Mouse (Mus musculus): ENCODE results near the gene Sim2. TPM values are rescaled to one million over a fixed set of nuclear protein-coding genes. Genes with fewer than 3 reads are reported as not detected.

Gene Sim2
- polyA plus RNA-seq, 1 experiment from 2014 or later = not detected

DNA sequence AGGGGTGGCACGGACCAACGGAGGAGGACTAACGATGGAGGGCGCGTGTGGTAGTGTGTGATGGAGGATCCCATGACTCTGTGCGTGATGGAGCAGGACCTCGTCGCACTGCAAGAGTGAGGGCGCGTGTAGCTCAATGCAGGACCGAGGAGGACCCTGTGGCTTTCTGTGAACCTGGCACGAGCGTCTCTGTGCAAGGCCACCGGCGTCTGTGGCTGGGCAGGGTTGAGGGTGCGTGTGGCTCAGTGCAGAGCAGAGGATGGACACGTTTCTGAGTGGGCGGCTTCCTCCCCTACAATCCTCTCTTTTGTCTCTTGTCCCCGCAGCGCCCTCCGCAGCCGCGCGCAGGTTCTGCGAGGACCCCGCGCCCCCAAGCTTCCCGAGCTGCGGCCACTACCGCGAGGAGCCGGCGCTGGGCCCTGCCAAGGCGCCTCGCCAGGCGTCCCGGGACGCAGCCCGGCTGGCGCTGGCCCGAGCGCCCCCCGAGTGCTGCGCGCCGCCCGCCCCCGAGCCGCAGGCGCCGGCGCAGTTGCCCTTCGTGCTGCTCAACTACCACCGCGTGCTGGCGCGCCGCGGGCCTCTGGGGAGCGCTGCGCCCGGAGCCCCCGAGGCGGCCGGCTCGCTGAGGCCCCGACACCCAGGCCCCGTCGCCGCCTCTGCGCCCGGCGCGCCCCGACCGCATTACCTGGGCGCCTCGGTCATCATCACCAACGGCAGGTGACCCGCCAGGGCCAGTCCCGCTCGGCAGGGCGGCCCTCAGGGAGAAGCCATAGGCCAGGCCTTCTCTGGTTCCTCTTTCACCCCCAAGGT, 40.6 kb downstream of the Sim2 start:
- peak overlapping the region; percentile 42 for H3K4me3 ChIP-seq (replicated peaks)
- peaks cover 36% of the 10 kb centered on the region for H3K27me3 ChIP-seq (replicated peaks)
- 2% methylated on average over 82 of the region's 83 CpGs for WGBS
- peaks cover 13% of the 10 kb centered on the region for H3K4me1 ChIP-seq (replicated peaks)
- H3K4me2 ChIP-seq (replicated peaks) = peak overlapping the region; percentile 94
- H3K27ac ChIP-seq = no peak overlapping the region
- no peaks in the 10 kb centered on the region for H3K36me3 ChIP-seq
- H3K9me3 ChIP-seq = no peaks in the 10 kb centered on the region
- peak; percentile 49; the same call in 1 of the 2 replicates for ATAC-seq
- peak overlapping the region; percentile 36 for H3K9ac ChIP-seq

DNA sequence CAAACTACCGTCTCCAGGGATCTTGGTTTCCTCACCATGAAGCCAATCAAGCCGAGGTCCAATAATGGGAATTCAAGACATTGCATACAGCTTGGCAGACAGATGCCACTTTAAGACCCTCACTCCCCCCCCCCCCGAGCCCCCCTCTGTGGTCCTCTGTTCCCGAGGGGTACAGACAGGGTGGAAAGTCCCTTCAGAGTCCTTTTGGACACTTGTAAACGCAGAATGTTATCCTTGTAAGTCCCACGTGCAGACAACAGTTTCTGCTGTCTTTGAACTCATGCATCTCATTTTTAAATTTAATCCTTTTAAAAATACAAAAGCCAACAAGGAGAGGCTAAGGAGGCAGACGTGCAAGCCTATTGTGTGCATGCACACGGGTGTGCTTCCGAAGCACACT, 41.5 kb downstream of the Sim2 start:
- 51% methylated on average over 9 of the region's 9 CpGs for WGBS
- no peak overlapping the region for H3K27ac ChIP-seq
- no peak for ATAC-seq
- no peaks in the 10 kb centered on the region for H3K9me3 ChIP-seq
- no peak overlapping the region for H3K9ac ChIP-seq
- H3K27me3 ChIP-seq (replicated peaks) = peaks cover 36% of the 10 kb centered on the region
- H3K4me2 ChIP-seq (replicated peaks) = peak overlapping the region; percentile 94
- H3K36me3 ChIP-seq = no peaks in the 10 kb centered on the region
- H3K4me1 ChIP-seq (replicated peaks) = peaks cover 10% of the 10 kb centered on the region
- H3K4me3 ChIP-seq (replicated peaks) = no peak overlapping the region

DNA sequence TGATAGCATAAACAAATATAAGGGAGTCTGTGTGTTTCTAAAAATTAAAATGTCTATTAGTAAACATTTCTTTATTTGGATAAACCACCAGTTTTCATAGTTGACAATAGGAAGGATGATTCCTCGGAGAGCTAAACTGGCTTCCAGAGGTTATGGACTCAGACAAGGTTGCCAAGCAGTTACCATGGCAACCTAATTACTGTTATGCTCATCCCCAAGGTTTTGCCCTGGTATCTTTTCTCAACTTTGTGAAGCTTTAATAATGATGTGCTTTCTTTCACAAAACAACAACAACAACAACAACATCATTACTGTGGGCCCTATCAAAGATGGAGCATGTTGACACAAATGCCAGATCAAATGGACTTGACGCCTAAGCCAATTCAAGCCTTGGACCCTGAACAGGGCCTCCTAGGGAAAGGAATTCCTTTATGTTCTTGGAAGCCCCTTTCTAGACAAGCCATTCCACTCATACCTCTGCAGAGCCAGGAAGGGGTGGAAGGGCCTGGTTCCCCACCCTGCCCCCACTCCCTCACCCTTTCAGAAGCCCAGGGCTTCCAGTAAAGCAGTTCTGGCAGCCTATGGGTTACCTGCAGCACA, 43.6 kb downstream of the Sim2 start:
- no peak overlapping the region for H3K27ac ChIP-seq
- ATAC-seq = no peak
- H3K4me3 ChIP-seq (replicated peaks) = no peak overlapping the region
- H3K4me2 ChIP-seq (replicated peaks) = no peak overlapping the region
- H3K27me3 ChIP-seq (replicated peaks) = peaks cover 33% of the 10 kb centered on the region
- no peaks in the 10 kb centered on the region for H3K36me3 ChIP-seq
- peaks cover 10% of the 10 kb centered on the region for H3K4me1 ChIP-seq (replicated peaks)
- no peak overlapping the region for H3K9ac ChIP-seq
- 65% methylated on average over 2 of the region's 2 CpGs for WGBS
- H3K9me3 ChIP-seq = no peaks in the 10 kb centered on the region

DNA sequence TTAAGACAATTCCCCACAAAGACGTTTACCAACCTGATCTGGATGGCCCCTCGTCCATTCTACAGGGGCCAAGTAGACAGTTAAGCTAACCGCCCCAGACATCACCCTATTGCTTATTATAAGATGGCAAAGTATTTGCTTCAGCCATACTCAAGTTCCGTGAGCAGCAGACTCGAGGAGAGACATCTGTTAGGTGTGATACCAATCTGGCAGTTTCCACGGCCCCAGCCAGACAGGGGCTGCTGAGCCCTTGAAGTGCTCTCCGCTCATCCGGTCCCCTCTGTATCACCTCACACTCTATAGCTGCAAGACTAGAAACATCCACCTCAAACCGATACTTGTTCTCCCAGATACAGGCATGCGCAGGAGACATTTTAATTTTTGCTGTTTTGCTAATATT, 49.5 kb downstream of the Sim2 start:
- no peaks in the 10 kb centered on the region for H3K9me3 ChIP-seq
- 73% methylated on average over 10 of the region's 10 CpGs for whole genome bisulfite sequencing
- H3K4me2 ChIP-seq (replicated peaks) = no peak overlapping the region
- H3K4me1 ChIP-seq (replicated peaks) = no peaks in the 10 kb centered on the region
- no peak overlapping the region for H3K9ac ChIP-seq
- no peak for ATAC-seq
- H3K36me3 ChIP-seq = no peaks in the 10 kb centered on the region
- no peaks in the 10 kb centered on the region for H3K27me3 ChIP-seq (replicated peaks)
- no peak overlapping the region for H3K4me3 ChIP-seq (replicated peaks)
- H3K27ac ChIP-seq = no peak overlapping the region

DNA sequence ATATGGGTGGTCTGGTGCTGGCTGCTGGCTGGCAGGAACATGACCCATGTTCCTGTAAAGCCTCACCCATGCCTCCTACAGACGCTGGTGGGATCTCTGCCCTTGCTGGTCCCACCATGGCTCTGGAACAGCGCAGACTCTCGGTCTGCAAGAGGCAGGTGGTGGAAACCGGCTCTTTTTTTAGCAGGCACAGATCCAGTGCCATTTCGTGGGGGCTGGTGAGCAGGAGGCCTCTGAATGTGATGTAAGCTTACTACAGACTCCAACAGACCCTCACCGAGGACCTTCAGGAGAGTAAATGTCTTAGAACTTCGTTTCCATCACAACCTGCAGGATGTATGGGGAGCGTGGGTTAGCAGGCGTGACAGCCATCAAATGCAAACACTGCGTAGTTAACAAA, 56.0 kb downstream of the Sim2 start:
- Histone ChIP-seq H3K4me1 (replicated peaks) (peaks cover 12% of the 10 kb centered on the region), H3K27ac (no peak overlapping the region), H3K9ac (no peak overlapping the region), H3K4me2 (replicated peaks) (no peak overlapping the region), H3K4me3 (replicated peaks) (no peak overlapping the region), H3K36me3 (no peaks in the 10 kb centered on the region), H3K27me3 (replicated peaks) (no peaks in the 10 kb centered on the region), H3K9me3 (no peaks in the 10 kb centered on the region)
- ATAC-seq = no peak
- WGBS = 56% methylated on average over 10 of the region's 10 CpGs

DNA sequence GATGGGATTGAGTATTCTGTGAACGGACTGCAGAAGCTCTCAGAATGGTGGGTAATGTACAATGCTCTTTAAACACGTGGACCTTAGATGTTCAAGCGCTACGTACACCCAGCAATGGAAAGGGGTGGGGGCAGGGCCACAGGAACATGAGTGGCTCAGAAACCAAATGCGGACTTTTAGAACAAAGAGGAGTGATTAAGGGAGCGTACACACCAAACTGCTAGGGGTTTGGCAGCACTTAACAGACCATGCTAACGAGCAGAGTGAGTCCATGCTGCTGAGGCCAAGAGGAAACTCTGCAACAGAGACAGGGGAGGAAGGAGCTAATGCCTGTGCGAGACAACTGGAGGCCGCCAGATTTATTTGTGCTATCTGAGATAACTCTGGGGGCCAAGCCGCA, 58.6 kb downstream of the Sim2 start:
- H3K9me3 ChIP-seq = no peaks in the 10 kb centered on the region
- WGBS = 18% methylated on average over 10 of the region's 10 CpGs
- no peak overlapping the region for H3K9ac ChIP-seq
- no peaks in the 10 kb centered on the region for H3K36me3 ChIP-seq
- H3K4me1 ChIP-seq (replicated peaks) = peaks cover 16% of the 10 kb centered on the region
- no peak overlapping the region for H3K4me3 ChIP-seq (replicated peaks)
- H3K4me2 ChIP-seq (replicated peaks) = peak overlapping the region; percentile 14
- no peak overlapping the region for H3K27ac ChIP-seq
- no peaks in the 10 kb centered on the region for H3K27me3 ChIP-seq (replicated peaks)
- peak; percentile 64; the same call in 1 of the 2 replicates for ATAC-seq

DNA sequence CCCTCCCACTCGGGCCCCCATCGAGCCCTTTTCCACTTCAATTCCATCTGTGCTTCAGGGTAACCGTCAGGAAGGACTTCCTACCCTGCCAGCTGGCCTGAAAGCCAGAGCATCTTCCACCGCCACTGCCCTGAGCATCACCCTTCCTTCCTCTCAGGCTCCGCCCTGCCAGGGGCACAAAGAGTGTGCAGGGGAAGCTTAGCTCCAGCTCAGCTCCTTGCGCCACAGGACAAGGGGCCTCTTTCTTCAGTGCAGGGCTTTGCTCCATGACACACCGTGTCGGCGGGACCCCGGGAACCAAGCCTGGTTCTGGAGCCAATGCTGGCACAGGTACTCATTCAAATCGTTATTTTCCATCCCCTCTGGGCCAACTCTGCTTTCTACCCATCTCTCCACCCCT, 63.4 kb downstream of the Sim2 start:
- H3K27me3 ChIP-seq (replicated peaks) = no peaks in the 10 kb centered on the region
- H3K9ac ChIP-seq = no peak overlapping the region
- H3K36me3 ChIP-seq = no peaks in the 10 kb centered on the region
- no peaks in the 10 kb centered on the region for H3K9me3 ChIP-seq
- ATAC-seq = no peak
- WGBS = 56% methylated on average over 11 of the region's 11 CpGs
- 0 out of 2 replicates have a peak overlapping the region, but pooled peaks have one; percentile 18 for H3K4me2 ChIP-seq (replicated peaks)
- H3K4me3 ChIP-seq (replicated peaks) = no peak overlapping the region
- H3K4me1 ChIP-seq (replicated peaks) = peaks cover 27% of the 10 kb centered on the region
- no peak overlapping the region for H3K27ac ChIP-seq

DNA sequence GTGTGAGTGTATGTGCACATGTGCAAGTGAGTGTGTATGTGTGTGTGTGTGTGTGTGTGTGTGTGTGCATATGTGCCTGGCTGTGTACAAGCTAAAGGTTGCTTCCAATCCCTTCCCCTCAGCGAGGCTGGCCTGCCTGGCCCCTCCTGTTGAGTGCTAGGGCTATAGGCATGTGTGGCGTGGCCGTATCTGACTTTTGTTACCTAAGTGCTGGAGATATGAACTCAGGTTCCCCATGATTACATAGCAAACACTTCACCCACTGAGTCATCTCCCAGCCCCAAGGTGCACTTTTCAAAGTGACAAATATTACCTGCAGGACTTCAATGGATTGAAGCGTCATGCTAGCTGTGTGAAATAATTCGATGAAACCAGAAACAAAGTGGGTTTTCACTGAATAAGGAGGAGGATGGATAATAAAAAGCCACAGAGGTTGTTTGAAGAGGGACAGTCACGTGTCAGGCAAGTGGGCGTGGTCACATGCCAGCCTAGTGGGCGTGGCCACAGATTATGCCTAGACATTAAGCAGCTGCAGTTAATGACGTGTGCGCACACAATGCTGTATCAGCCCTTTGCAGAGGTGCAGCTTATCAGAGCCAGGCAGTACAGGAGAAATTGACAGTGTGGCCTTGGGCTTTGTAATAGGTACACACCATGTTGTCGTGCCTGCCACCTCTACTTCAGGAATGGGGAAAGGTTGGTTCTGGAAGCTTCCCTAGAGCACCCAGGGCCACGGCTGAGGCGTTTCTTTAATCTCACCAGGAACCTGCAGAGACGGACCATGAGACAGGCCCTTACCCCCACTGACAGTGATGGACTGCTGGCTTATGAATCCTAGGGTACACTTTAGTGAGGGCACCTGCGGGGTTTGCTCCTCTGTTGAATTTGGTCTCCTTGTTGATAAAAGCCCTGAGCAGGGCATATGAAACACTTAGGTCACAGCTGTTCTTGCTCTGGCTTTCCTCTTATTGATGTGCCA, 65.7 kb downstream of the Sim2 start:
- Histone ChIP-seq H3K27ac (peak overlapping the region; percentile 36), H3K36me3 (no peaks in the 10 kb centered on the region), H3K4me1 (replicated peaks) (peaks cover 24% of the 10 kb centered on the region), H3K27me3 (replicated peaks) (no peaks in the 10 kb centered on the region), H3K9ac (no peak overlapping the region), H3K4me3 (replicated peaks) (no peak overlapping the region), H3K9me3 (no peaks in the 10 kb centered on the region), H3K4me2 (replicated peaks) (peak overlapping the region; percentile 8; the same call in 1 of the 2 replicates)
- ATAC-seq = peak; percentile 96
- WGBS = 54% methylated on average over 15 of the region's 15 CpGs

DNA sequence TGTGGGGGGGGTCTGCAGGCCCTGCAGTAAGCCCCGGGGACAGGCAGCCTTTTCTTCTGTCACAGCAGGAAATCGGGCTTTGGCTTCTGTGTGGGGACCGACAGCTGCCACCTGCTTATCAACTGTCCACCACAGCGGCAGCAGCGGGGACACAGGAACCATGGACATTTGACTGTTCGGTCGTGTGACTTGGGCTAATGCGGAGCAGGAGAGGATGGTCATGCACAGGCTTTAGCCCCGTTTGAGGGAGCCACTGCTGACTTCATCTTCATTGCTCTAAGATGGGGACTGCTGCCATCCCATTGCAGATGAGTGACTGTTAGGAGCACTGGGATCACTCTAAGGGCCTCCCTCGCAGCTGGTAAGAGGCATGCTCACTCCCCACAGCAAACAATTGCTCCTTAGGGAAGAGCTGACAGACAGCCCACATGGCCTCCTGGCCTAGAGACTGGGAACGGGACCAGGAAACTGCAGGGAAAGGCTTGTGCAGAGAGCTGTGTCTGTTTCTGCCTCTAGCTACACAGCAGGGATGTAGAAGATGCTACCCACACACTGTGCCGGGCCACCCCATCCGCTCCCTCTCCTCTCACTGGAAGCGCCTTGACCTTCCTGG, 70.4 kb downstream of the Sim2 start:
- no peak overlapping the region for H3K4me3 ChIP-seq (replicated peaks)
- no peak for ATAC-seq
- peaks cover 18% of the 10 kb centered on the region for H3K4me1 ChIP-seq (replicated peaks)
- no peaks in the 10 kb centered on the region for H3K9me3 ChIP-seq
- no peak overlapping the region for H3K4me2 ChIP-seq (replicated peaks)
- no peak overlapping the region for H3K9ac ChIP-seq
- no peaks in the 10 kb centered on the region for H3K27me3 ChIP-seq (replicated peaks)
- no peaks in the 10 kb centered on the region for H3K36me3 ChIP-seq
- no peak overlapping the region for H3K27ac ChIP-seq
- WGBS = 55% methylated on average over 14 of the region's 14 CpGs

DNA sequence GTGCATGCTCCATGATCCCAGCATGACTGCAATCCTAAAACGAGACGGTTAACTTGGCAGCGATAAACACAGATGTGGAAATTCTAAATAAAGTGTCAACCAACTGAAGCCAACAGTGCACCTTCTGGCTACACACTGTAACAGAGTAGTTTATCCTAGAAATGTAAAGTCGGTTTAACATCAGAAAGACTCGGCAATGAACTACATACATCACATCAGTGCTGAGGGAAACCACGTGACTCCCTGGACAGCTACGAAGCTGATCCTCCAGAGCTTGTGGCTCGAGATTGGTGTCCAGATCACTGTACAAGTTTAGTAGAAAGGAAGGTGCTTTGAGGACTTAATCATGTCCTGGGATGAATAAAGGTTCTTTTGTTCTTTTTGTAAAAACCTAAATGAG, 73.1 kb downstream of the Sim2 start:
- H3K27ac ChIP-seq = no peak overlapping the region
- no peaks in the 10 kb centered on the region for H3K36me3 ChIP-seq
- H3K4me3 ChIP-seq (replicated peaks) = no peak overlapping the region
- 44% methylated on average over 8 of the region's 8 CpGs for WGBS
- no peak overlapping the region for H3K9ac ChIP-seq
- H3K4me2 ChIP-seq (replicated peaks) = no peak overlapping the region
- H3K27me3 ChIP-seq (replicated peaks) = no peaks in the 10 kb centered on the region
- peaks cover 11% of the 10 kb centered on the region; the same call in 1 of the 2 replicates for H3K4me1 ChIP-seq (replicated peaks)
- H3K9me3 ChIP-seq = no peaks in the 10 kb centered on the region
- no peak for ATAC-seq

DNA sequence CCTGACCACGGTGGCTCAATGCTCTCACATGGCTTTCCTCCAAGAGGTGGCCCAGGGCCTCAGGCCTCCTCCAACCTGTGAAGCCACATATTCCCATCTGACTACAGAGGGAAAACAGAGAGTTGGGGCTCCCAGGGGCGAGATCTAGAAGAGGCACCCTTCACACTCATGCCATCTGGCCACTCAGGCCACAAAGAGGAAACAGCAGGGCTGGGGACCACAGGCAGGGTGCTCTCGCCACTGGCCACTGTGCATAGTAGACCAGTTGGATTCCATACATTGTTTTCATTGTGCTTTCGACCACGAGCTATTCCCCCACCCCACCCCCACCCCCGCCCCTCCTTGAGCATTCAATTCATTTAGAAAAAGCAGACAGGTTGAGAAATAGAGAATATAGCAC, 77.3 kb downstream of the Sim2 start:
- Histone ChIP-seq H3K4me3 (replicated peaks) (no peak overlapping the region), H3K27me3 (replicated peaks) (no peaks in the 10 kb centered on the region), H3K4me2 (replicated peaks) (no peak overlapping the region), H3K9me3 (no peaks in the 10 kb centered on the region), H3K27ac (no peak overlapping the region), H3K4me1 (replicated peaks) (0 out of 2 replicates have a peak, but pooled peaks cover 4% of the 10 kb centered on the region), H3K9ac (no peak overlapping the region), H3K36me3 (no peaks in the 10 kb centered on the region)
- ATAC-seq = no peak
- WGBS = 63% methylated on average over 6 of the region's 6 CpGs

DNA sequence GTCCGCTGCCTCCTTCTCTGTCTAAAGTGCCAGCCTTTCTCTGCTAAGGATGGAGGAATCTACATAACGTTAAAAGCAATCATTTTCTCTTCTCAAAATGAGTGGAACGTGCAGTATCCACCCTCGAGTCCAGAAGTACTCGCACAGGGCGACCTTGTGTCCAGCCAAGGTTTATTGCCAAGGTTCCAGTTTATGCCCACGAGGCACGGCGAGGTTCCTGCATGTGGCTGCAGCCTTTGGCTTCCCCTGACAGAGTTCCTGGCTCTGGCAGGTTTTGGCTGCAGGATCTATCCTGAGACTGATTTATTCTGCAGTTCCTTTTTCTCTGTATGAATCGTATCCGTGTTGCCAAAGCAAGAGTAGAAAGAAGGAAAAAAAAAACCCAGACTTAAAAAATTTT, 78.3 kb downstream of the Sim2 start:
- H3K9ac ChIP-seq = no peak overlapping the region
- 76% methylated on average over 11 of the region's 11 CpGs for WGBS
- H3K36me3 ChIP-seq = no peaks in the 10 kb centered on the region
- H3K4me3 ChIP-seq (replicated peaks) = no peak overlapping the region
- no peaks in the 10 kb centered on the region for H3K27me3 ChIP-seq (replicated peaks)
- no peaks in the 10 kb centered on the region for H3K9me3 ChIP-seq
- no peak overlapping the region for H3K4me2 ChIP-seq (replicated peaks)
- ATAC-seq = no peak
- H3K27ac ChIP-seq = no peak overlapping the region
- H3K4me1 ChIP-seq (replicated peaks) = 0 out of 2 replicates have a peak, but pooled peaks cover 2% of the 10 kb centered on the region
